Comparison of ENCODE assay signal across 9 mouse cellular contexts in genomic region chr8:120327131-120327554, GRCm38 (mm10).
DNase-seq lines count a peak whose midpoint lies in the region; ATAC-seq lines count a peak whose summit lies in the region.
"Had no signal": no experiment of that assay in that cellular context is flagged by ENCODE, and none has a peak within 500 bp of the region (broad histone marks: within the 10 kb centered on the region; RNA-seq: fewer than 3 reads in every experiment).

No protein-coding gene starts in this region.

- no peaks in the 10 kb centered on the region for H3K27me3 ChIP-seq in forebrain, embryonic 16.5 days (replicated peaks; ENCODE audit: control insufficient read depth, insufficient read depth, low read length)
- H3K27me3 ChIP-seq: neural tube, embryonic 12.5 days had no signal

- H3K4me2 ChIP-seq in forebrain, embryonic 16.5 days (ENCODE audit: low read length) = no peak overlapping the region
- H3K4me2 ChIP-seq: neural tube, embryonic 12.5 days had no signal

- no peak overlapping the region for H3K4me3 ChIP-seq in forebrain, embryonic 16.5 days (replicated peaks; ENCODE audit: low read length)
- H3K4me3 ChIP-seq: neural tube, embryonic 12.5 days had no signal

- H3K4me1 ChIP-seq in forebrain, embryonic 16.5 days (replicated peaks; ENCODE audit: control insufficient read depth, insufficient read depth, low read length) = peaks cover 25% of the 10 kb centered on the region

- WGBS in forebrain, embryonic 16.5 days = 52% methylated on average over 3 of the region's 3 CpGs

- H3K36me3 ChIP-seq in forebrain, embryonic 16.5 days (ENCODE audit: control insufficient read depth, insufficient read depth) = no peaks in the 10 kb centered on the region
- H3K36me3 ChIP-seq: neural tube, embryonic 12.5 days had no signal

- H3K9me3 ChIP-seq in forebrain, embryonic 16.5 days (ENCODE audit: control insufficient read depth, low read length) = no peaks in the 10 kb centered on the region
- H3K9me3 ChIP-seq: neural tube, embryonic 12.5 days had no signal

- peak; percentile 66 for DNase-seq in cerebellum, adult 9-10 months
- peak; percentile 49 for DNase-seq in ovary, postnatal 36 days (ENCODE audit: low spot score)
- no peak for DNase-seq in ovary, postnatal 10 days (ENCODE audit: low spot score)
- peak; percentile 85 for DNase-seq in retina, postnatal 1 day
- DNase-seq in right cerebral cortex, postnatal 25 days = no peak

- H3K27ac ChIP-seq in forebrain, embryonic 16.5 days (ENCODE audit: low read length) = no peak overlapping the region
- H3K27ac ChIP-seq: neural tube, embryonic 12.5 days had no signal

- H3K9ac ChIP-seq in forebrain, embryonic 16.5 days (replicated peaks; ENCODE audit: low read depth, low read length) = no peak overlapping the region
- H3K9ac ChIP-seq: neural tube, embryonic 12.5 days had no signal

- ATAC-seq in cerebellum, adult (ENCODE audit: insufficient number of reproducible peaks, low FRiP score, low TSS enrichment) = no peak
- ATAC-seq in erythroid progenitor cell, adult 5-6 weeks (replicated peaks; ENCODE audit: low FRiP score, poor library complexity, severe bottlenecking) = peak; percentile 43
- no peak for ATAC-seq in forebrain, embryonic 16.5 days

Comparison
In these comparisons a context has a peak if more than half of its experiments do, and no peak if none do; other contexts are left out.
1. DNase-seq: peak in cerebellum, adult 9-10 months (single experiment), ovary, postnatal 36 days (single experiment) and retina, postnatal 1 day (single experiment); none in ovary, postnatal 10 days (single experiment) and right cerebral cortex, postnatal 25 days (single experiment).